Mouse (Mus musculus): ENCODE measurements around the gene Hist1h2ai.
"Not testable (repeated sequence)": the region's sequence is repeated elsewhere in the genome, so short reads cannot be mapped to it uniquely, and the experiment has no call there.

Hist1h2ai gene

GRCm38 (mm10) chr13:21715864-21716539 is at the start of gene Hist1h2ai, which contains the start of gene Hist1h2bl:
TSS of gene Hist1h2ai (plus strand) at chr13:21716422.
TSS of gene Hist1h2bl (minus strand) at chr13:21716143.
- DNase-seq (ENCODE audit: low spot score in 2 of 2) = peak; percentile 65 to 69

- DNase-seq (ENCODE audit: low spot score in 2 of 2) = no peak
Observed at GRCm38 (mm10) chr13:21677305-21677704, 38.9 kb upstream of the Hist1h2ai start, which contains the start of gene Olfr1360. TSS of gene Olfr1360 (minus strand) at chr13:21677405.

DNA sequence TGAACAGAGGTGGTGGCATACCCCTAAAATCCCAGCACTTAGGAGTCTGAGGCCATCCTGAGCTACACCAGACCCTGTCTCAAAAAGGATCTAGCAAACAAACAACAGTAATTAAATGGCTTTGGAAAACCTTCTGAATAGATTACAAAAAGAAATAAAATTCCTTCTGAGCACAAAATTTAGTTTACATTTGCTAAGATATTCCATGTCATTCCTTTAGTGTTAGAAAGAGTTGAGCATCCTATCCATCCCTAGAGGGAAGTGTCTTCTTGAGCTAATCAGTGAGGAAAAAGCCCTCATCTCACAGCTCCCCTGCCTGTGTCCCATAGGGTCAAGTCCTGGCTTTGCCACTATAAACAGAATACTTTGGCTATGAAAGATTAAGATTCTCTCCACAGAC is 18.4 kb upstream of the Hist1h2ai start, which contains the start of gene Olfr1359:
Gene Olfr1359 (plus strand): TSS at position 301 of the 400 bp plus-strand sequence.
- DNase-seq (ENCODE audit: low spot score in 2 of 2) = no peak

DNA sequence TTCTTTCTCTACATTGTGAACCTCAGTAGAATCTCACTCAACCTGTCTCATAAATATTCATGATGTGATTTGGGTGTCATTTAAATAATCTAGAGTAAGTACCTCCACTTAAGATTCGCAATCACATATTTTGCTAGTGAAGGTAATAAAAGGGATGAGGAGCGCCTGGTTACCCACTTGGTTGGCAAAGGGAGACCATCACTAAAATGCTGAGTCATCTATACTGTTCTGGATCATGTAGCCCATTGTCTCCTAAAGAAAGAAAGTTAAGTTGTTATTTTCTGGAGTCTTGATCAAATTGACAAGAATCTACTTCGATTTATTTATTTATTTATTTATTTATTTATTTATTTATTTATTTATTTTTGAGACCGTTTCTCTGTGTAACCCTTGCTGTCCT is 9.6 kb upstream of the Hist1h2ai start:
- no peak for DNase-seq (ENCODE audit: low spot score in 2 of 2)

GRCm38 (mm10) chr13:21710031-21710711 is 6.1 kb upstream of the Hist1h2ai start:
- peak; percentile 79 to 91 for DNase-seq (ENCODE audit: low spot score in 2 of 2)

GRCm38 (mm10) chr13:21710821-21711525 is 5.2 kb upstream of the Hist1h2ai start:
- peak; percentile 59 to 68 for DNase-seq (ENCODE audit: low spot score in 2 of 2)

DNA sequence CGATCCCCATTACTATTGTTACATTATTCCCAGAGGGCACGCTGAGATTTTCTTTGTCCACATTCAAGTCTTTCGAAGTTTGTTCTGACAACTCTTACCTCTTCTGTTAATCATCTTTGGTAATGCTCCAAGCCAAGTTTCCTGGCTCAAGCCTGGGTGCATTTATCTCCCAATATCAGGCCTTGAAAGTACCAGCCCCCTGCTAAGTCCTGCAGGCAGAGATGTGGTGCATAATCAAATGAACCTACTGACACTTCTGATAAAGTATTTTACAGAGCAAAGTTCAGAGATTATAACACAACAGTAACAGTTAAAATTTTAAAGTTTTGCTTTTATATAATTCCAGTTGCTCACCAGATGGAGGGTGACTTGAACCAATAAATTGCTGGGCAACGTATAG is 4.5 kb upstream of the Hist1h2ai start:
- no peak for DNase-seq (ENCODE audit: low spot score in 2 of 2)

DNA sequence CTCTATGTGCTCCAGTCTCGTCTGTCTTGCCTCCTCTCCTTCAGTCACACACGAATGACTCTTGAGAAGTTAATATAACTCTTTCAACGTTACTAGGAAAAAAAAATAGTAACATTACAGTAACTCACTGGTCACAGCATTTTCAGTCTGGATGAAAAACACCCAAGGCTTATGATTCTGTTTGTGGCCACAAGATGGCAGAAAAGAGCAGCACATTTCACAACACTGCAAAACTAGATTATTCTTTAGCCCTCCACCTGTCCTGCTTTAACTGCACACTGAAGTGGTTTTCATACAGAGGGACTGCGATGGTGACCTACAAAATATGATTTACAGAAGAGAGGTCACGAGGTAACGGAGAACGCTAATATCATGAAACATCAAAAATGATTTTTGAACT is 1.5 kb upstream of the Hist1h2ai start:
- DNase-seq (ENCODE audit: low spot score in 2 of 2) = no peak

GRCm38 (mm10) chr13:21715131-21715863 is 925 bp upstream of the Hist1h2ai start:
- no peak for DNase-seq (ENCODE audit: low spot score in 2 of 2)

GRCm38 (mm10) chr13:21716540-21717391 is 544 bp downstream of the Hist1h2ai start:
- DNase-seq (ENCODE audit: low spot score in 2 of 2) = not testable (repeated sequence)

- peak; percentile 72 to 77 for DNase-seq (ENCODE audit: low spot score in 2 of 2)
Observed at GRCm38 (mm10) chr13:21717397-21718357, 1.5 kb downstream of the Hist1h2ai start, which contains the start of gene Hist1h3h. TSS of gene Hist1h3h (plus strand) at chr13:21717659.

DNA sequence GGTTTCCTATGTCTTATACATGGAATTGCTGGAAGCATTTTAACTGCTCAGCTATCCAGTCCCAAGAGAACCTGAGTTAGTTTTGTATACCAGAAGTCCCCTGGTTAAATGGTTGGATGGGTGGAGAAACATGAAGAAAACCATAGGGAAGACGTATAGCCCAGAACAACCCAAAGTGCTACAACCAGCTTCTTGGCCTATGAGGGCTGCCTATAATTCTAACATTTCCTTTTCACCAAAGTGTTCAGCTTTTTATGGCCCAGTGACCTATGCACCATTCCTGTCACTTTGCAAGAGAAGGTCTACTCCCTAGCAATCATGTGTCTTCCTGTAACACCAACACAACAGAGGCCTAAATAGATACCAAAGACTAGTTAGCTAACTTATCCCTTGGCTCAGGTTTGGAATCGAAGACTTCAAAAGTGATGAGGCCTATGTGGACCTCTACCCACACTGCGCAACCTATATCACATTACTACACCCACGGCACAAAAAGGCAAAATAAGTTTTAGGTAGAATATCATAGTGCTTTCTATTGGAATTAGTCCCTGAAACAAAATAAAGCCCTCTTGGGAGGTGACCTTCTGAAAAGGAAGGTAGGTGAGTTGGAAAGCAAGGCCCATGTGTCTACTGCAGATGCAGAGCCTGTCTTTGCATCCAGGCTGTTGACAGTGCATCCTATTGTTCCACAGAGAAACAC is 2.3 kb downstream of the Hist1h2ai start:
- no peak for DNase-seq (ENCODE audit: low spot score in 2 of 2)

DNA sequence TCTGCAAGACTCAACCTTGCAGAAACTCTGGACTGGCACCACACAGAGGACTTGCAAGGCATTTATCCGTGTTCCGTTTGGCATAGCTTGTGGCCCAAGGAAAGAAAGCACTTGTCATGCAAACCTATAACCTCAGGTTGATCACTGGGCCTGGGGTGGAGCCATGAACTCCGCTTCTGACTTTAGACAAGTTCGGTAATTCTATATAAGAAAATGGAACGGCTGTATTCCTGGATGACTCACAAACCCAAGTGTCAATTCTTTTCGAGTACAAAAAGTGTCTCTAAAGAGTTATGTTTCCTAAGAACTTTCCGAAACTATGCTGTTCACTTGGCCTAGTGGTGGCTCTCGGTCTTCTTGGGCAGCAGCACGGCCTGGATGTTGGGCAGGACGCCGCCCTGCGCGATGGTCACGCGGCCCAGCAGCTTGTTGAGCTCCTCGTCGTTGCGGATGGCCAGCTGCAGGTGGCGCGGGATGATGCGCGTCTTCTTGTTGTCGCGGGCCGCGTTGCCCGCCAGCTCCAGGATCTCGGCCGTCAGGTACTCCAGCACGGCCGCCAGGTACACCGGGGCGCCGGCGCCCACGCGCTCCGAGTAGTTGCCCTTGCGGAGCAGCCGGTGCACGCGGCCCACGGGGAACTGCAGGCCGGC is 5.0 kb downstream of the Hist1h2ai start:
- not testable (repeated sequence) for DNase-seq (ENCODE audit: low spot score in 2 of 2)

- peak in 1 of 2 experiments; percentile 54 for DNase-seq (ENCODE audit: low spot score in 2 of 2)
Observed at GRCm38 (mm10) chr13:21721757-21722372, 5.6 kb downstream of the Hist1h2ai start, which contains the start of gene Hist1h2bm. TSS of gene Hist1h2bm (plus strand) at chr13:21722044.

DNA sequence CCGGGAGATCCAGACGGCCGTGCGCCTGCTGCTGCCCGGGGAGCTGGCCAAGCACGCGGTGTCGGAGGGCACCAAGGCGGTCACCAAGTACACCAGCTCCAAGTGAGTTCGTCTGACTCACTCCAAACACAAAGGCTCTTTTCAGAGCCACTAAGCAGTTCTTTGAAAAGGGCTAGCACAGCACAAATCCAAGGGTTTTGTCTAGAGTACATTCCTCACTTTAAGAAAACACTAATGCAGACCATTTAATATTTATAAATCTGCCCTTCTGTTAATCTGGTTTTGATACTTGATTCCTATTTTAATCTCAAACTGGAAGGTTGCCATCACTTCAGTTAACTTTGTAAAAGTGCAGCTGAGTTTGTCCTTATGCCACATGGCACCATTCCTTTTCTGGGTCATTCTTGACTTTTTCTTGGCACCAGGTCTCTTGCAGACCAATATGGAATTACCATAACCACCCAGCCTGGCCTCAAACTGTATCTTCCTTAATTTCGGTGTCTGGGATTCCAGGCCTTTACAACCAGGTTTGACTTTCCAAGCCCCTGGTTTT is 6.2 kb downstream of the Hist1h2ai start:
- DNase-seq (ENCODE audit: low spot score in 2 of 2) = no peak

- no peak for DNase-seq (ENCODE audit: low spot score in 2 of 2)
Observed at GRCm38 (mm10) chr13:21722993-21723836, 7.0 kb downstream of the Hist1h2ai start.
